Mouse (Mus musculus) cortical plate, adult 2 months (tissue): ENCODE measurements around the gene Itga3.

Source experiments
- CTCF ChIP-seq: fragments of 200-500 bp; IDR thresholded peaks from 2 replicates; pipeline ENCODE4 v1.5.1; 2011; ENCODE audit warnings: mild to moderate bottlenecking, control low read depth, low read length; ENCODE audit not compliant: insufficient read depth; ENCODE audit errors: extremely low read depth
- POLR2A ChIP-seq: fragments of 200-500 bp; IDR thresholded peaks from 2 replicates; pipeline ENCODE4 v1.6.1; 2011; ENCODE audit warnings: mild to moderate bottlenecking, low read length, control low read depth; ENCODE audit not compliant: insufficient read depth; ENCODE audit errors: extremely low read depth

DNA sequence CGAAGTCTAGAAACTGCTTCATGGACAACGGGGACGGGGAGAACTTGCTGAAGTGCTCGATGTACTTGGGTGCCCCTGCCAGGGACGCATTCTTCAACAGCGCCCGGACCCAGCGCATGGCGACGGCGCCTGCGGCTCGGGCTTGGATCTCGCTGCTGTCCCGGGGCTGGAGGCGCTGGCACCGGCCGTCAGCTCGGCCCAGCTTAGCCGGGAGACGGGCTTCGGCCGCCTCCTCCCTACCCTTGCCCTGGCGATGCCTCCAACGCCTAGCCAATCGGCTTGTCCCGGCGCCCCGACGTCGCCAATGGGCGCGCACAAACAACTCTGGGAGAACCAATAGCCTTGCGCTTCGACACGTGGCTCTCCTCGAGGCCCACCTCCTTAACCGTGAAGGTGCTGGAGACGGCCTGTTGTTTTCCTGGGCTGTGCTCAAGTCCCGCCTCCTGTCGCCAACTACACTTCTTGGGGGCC, 35.4 kb downstream of the Itga3 start, which contains the start of gene Pdk2:
- no peak for TF ChIP-seq CTCF
- TF ChIP-seq POLR2A: peak; percentile 47; the same call in 1 of the 2 replicates
